Mouse (Mus musculus): Measurements from ENCODE around the gene Secisbp2l. TPM values are rescaled to one million over a fixed set of nuclear protein-coding genes. Genes with fewer than 3 reads are reported as not detected.

The Secisbp2l gene
- total RNA-seq, 2 experiments from 2014 or later: 16.3 to 18.2 TPM

DNA sequence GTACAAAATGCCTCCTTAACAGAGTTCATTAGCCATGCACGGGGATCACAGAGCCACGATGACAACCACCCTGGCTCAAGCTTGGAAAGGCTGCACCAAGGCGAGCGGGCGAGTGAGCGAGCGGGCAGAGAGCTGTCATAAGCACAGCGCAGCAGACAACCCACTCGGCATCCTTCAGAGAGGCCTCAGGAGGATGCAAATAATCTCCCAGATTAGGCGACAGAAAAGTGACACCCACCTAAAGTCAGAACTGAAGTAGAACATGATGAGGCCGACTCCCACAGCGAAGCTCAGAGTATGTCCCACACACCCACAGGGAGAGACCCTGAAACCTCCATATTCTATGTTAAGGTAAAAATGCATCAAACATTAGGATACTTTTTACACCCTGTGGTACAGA, 4.3 kb downstream of the Secisbp2l start:
- TF ChIP-seq CTCF (IDR thresholded peaks at IDR 0.05): no peak
- Histone ChIP-seq H3K27ac (no peak overlapping the region), H3K4me3 (no peak overlapping the region)
- intact Hi-C loops (cut with DNase I): no loop called here
- DNase-seq: no peak

DNA sequence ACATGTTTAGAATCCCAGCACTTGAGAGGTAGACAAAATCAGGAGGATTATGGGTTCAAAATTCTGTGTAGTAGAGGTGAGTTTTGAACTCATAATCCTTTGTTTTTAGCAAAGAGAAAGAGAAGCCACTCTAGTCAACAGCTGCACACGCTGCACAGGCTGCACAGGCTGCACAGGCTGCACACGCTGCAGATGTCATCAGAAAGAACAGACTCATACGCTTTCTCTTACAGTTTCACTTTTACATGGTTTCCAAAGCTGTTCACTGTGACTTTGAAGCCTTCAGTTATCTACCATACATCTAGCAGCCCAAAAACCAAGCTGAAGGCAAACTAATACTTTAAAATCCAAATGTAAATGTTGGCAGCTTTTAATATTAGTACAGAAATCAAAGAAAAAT, 5.7 kb downstream of the Secisbp2l start:
- Histone ChIP-seq H3K27ac (no peak overlapping the region), H3K4me3 (no peak overlapping the region)
- intact Hi-C loops (cut with DNase I): no loop called here
- no peak for DNase-seq
- no peak for TF ChIP-seq CTCF (IDR thresholded peaks at IDR 0.05)

GRCm38 (mm10) chr2:125775661-125776060, 7.0 kb downstream of the Secisbp2l start:
- Histone ChIP-seq H3K4me3 (no peak overlapping the region), H3K27ac (no peak overlapping the region)
- intact Hi-C loops (cut with DNase I): no loop called here
- TF ChIP-seq CTCF (IDR thresholded peaks at IDR 0.05): no peak
- no peak for DNase-seq

- intact Hi-C loops (cut with DNase I): no loop called here
- no peak for TF ChIP-seq CTCF (IDR thresholded peaks at IDR 0.05)
- DNase-seq: no peak
- Histone ChIP-seq H3K4me3 (no peak overlapping the region), H3K27ac (no peak overlapping the region)
These were observed 7.8 kb downstream of the Secisbp2l start for GRCm38 (mm10) chr2:125774846-125775245.

GRCm38 (mm10) chr2:125765029-125765428, 17.6 kb downstream of the Secisbp2l start:
- DNase-seq: no peak
- H3K27ac ChIP-seq: no peak overlapping the region
- H3K4me3 ChIP-seq: no peak overlapping the region
- TF ChIP-seq CTCF (IDR thresholded peaks at IDR 0.05): peak; percentile 41
- intact Hi-C loops (cut with DNase I): no loop called here

DNA sequence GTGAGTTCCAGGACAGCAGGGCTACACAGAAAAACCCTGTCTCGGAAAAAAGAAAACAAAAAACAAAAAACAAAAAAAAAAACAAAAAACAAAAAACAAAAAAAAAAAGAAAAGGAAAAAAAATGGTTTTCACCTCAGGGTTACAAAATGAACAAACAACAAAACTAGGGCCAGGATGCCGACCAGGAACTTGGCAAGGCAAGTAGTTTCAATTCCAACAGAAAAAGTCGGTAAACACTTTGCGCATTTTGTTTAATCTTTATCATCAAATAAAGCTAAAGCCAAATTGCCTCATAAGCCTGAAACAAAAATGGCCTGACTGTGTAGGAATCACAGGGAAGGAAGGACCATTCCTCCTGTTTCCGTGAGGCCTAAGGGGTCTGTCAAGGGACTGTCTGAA, 18.1 kb downstream of the Secisbp2l start:
- DNase-seq: no peak
- TF ChIP-seq CTCF (IDR thresholded peaks at IDR 0.05): no peak
- intact Hi-C loops (cut with DNase I): no loop called here
- H3K4me3 ChIP-seq: no peak overlapping the region
- H3K27ac ChIP-seq: no peak overlapping the region

GRCm38 (mm10) chr2:125749330-125749729, 33.3 kb downstream of the Secisbp2l start:
- intact Hi-C loops (cut with DNase I): no loop called here
- Histone ChIP-seq H3K4me3 (no peak overlapping the region), H3K27ac (no peak overlapping the region)
- DNase-seq: no peak
- TF ChIP-seq CTCF (IDR thresholded peaks at IDR 0.05): no peak

GRCm38 (mm10) chr2:125739338-125739737, 43.3 kb downstream of the Secisbp2l start:
- TF ChIP-seq CTCF (IDR thresholded peaks at IDR 0.05): no peak
- intact Hi-C loops (cut with DNase I): no loop called here
- Histone ChIP-seq H3K27ac (no peak overlapping the region), H3K4me3 (no peak overlapping the region)
- DNase-seq: no peak

- intact Hi-C loops (cut with DNase I): no loop called here
- no peak for DNase-seq
- Histone ChIP-seq H3K27ac (no peak overlapping the region), H3K4me3 (no peak overlapping the region)
- TF ChIP-seq CTCF (IDR thresholded peaks at IDR 0.05): no peak
These were observed 44.0 kb downstream of the Secisbp2l start for GRCm38 (mm10) chr2:125738718-125739117.

GRCm38 (mm10) chr2:125736025-125736343, 46.7 kb downstream of the Secisbp2l start:
- intact Hi-C loops (cut with DNase I): no loop called here
- TF ChIP-seq CTCF (IDR thresholded peaks at IDR 0.05): no peak
- Histone ChIP-seq H3K4me3 (no peak overlapping the region), H3K27ac (no peak overlapping the region)
- no peak for DNase-seq

GRCm38 (mm10) chr2:125735333-125736024, 47.2 kb downstream of the Secisbp2l start:
- intact Hi-C loops (cut with DNase I): no loop called here
- TF ChIP-seq CTCF (IDR thresholded peaks at IDR 0.05): no peak
- H3K4me3 ChIP-seq: no peak overlapping the region
- DNase-seq: no peak
- H3K27ac ChIP-seq: no peak overlapping the region

DNA sequence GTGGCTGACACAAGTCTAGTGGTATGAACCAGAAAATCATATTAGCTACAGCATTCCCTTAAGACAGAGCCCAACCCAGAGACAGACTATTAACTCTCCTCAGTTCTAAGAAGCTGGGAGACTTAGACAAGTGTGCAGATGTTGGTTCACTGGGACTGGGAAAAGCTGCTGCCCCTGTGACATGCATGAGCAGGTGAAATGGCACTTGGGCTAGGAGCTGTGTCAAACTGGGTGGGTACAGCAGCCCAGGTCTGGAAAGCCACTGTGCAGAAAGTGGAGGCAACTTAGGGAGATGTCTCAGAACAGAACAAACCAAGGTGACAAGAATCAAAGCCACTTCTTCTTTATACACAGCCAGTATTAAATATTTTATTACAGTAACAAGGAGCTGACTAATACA, 47.9 kb downstream of the Secisbp2l start:
- intact Hi-C loops (cut with DNase I): no loop called here
- H3K4me3 ChIP-seq: no peak overlapping the region
- DNase-seq: no peak

GRCm38 (mm10) chr2:125731763-125732560, 50.7 kb downstream of the Secisbp2l start:
- peak overlapping the region; percentile 71 for H3K4me3 ChIP-seq
- H3K27ac ChIP-seq: peak overlapping the region; percentile 48
- TF ChIP-seq CTCF (IDR thresholded peaks at IDR 0.05): peak; percentile 99
- DNase-seq: peak; percentile 96
- intact Hi-C loops (cut with DNase I): loop anchor here (1.0 kb wide), 1 partner anchor 72 kb away; no protein-coding TSS in a partner anchor

More for the DNA sequence above, 47.9 kb downstream of the Secisbp2l start:
- no peak for TF ChIP-seq CTCF (IDR thresholded peaks at IDR 0.05)
- no peak overlapping the region for H3K27ac ChIP-seq

All from gastrocnemius, adult 2 months (tissue).